Mouse (Mus musculus) liver, embryonic 11.5 days (tissue): ENCODE results near the gene Eya2. TPM values are rescaled to one million over a fixed set of nuclear protein-coding genes. Genes with fewer than 3 reads are reported as not detected.

Experiments used
- ATAC-seq: fragments of 200-750 bp; cut with Nextera tagmentation; replicated peaks from 2 replicates; pipeline ENCODE4 v1.8.0; 2017; ENCODE audit warnings: moderate number of reproducible peaks, mild to moderate bottlenecking, moderate TSS enrichment, moderate library complexity; ENCODE audit not compliant: low FRiP score
- DNase-seq: peaks from one replicate; pipeline ENCODE4 v3.0.0-alpha.2; 2017; ENCODE audit warnings: low spot score
- H3K27ac ChIP-seq: fragments of 300-500 bp; sonication (generic); 2 replicates; pipeline ENCODE4 v1.5.1; 2014; ENCODE audit warnings: mild to moderate bottlenecking, low read depth, low read length, control low read depth
- H3K27me3 ChIP-seq: fragments of 300-500 bp; sonication (generic); replicated peaks from 2 replicates; pipeline ENCODE4 v1.6.1; 2014; ENCODE audit warnings: low read length, mixed read lengths; ENCODE audit not compliant: control insufficient read depth, insufficient read depth
- H3K36me3 ChIP-seq: fragments of 300-500 bp; sonication (generic); 2 replicates; pipeline ENCODE4 v1.6.1; 2014; ENCODE audit warnings: mild to moderate bottlenecking, low read length, moderate library complexity, mixed read lengths; ENCODE audit not compliant: control insufficient read depth, insufficient read depth
- H3K4me1 ChIP-seq: fragments of 300-500 bp; sonication (generic); replicated peaks from 2 replicates; pipeline ENCODE4 v1.6.1; 2014; ENCODE audit warnings: low read length, mixed read lengths; ENCODE audit not compliant: control insufficient read depth, insufficient read depth
- H3K4me2 ChIP-seq: fragments of 300-500 bp; sonication (generic); 2 replicates; pipeline ENCODE4 v1.6.1; 2014; ENCODE audit warnings: mild to moderate bottlenecking, control low read depth, moderate library complexity
- H3K4me3 ChIP-seq: fragments of 300-500 bp; sonication (generic); 2 replicates; pipeline ENCODE4 v1.5.1; 2014; ENCODE audit warnings: low read depth, low read length, control low read depth
- H3K9ac ChIP-seq: fragments of 300-500 bp; sonication (generic); 2 replicates; pipeline ENCODE4 v1.6.1; 2014; ENCODE audit warnings: low read depth, low read length, control low read depth
- H3K9me3 ChIP-seq: fragments of 300-500 bp; sonication (generic); 2 replicates; pipeline ENCODE4 v1.6.1; 2016; ENCODE audit warnings: low read length, inconsistent platforms, mixed read lengths; ENCODE audit not compliant: control insufficient read depth
- WGBS: fragments of 180-500 bp; shearing (Covaris S2); extraction: QIAGEN DNeasy Blood & Tissue Kit; methylation state at CpG from one replicate; pipeline ENCODE4 v1.1.7; 2014; 5-methylcytosine and 5-hydroxymethylcytosine counted together
- polyA plus RNA-seq: library from polyadenylated mRNA; unstranded; fragments of >200 nt; fragmentation: Nextera tagmentation; extraction: Ambion mirVana; gene quantifications from 2 replicates; pipeline ENCODE4 v1.2.1, GENCODE M21; 2014

The Eya2 gene
- polyA plus RNA-seq, 1 experiment from 2014 or later, result 1.2 TPM

DNA sequence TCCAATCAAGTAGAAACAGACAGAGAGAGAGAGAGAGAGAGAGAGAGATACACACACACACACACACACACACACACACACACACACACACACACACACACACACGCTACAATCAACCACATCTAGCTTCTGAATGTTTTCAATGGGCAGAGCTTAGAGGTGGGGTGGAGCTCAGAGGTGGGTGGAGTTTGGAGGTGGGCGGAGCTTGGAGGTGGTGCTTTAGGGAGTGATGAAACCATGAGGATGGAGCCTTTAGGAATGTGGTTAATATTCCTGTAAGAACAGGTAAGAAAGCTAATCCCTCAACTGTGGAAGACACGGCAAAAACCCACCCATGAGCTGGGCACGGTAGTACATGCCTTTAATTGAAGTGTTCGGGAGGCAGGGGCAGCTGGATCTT lies 127.1 kb downstream of the Eya2 start:
- no peaks in the 10 kb centered on the region for H3K4me1 ChIP-seq
- H3K36me3 ChIP-seq, result no peaks in the 10 kb centered on the region
- H3K27ac ChIP-seq, result no peak overlapping the region
- DNase-seq (no peak), ATAC-seq (no peak)
- WGBS, result 78% methylated on average over 5 of the region's 5 CpGs
- H3K9ac ChIP-seq, result no peak overlapping the region
- H3K4me3 ChIP-seq, result no peak overlapping the region
- no peaks in the 10 kb centered on the region for H3K9me3 ChIP-seq
- H3K4me2 ChIP-seq, result no peak overlapping the region
- H3K27me3 ChIP-seq, result no peaks in the 10 kb centered on the region

- H3K27ac ChIP-seq, result no peak overlapping the region
- H3K36me3 ChIP-seq, result no peaks in the 10 kb centered on the region
- H3K4me2 ChIP-seq, result no peak overlapping the region
- H3K9ac ChIP-seq, result no peak overlapping the region
- WGBS, result 76% methylated on average over 18 of the region's 18 CpGs
- H3K9me3 ChIP-seq, result no peaks in the 10 kb centered on the region
- ATAC-seq (no peak), DNase-seq (no peak)
- H3K4me1 ChIP-seq, result no peaks in the 10 kb centered on the region
- no peaks in the 10 kb centered on the region for H3K27me3 ChIP-seq
- H3K4me3 ChIP-seq, result no peak overlapping the region
Observed at GRCm38 (mm10) chr2:165732552-165733238, 137.9 kb downstream of the Eya2 start.

- H3K4me1 ChIP-seq, result no peaks in the 10 kb centered on the region
- no peak overlapping the region for H3K4me3 ChIP-seq
- H3K9me3 ChIP-seq, result no peaks in the 10 kb centered on the region
- WGBS, result 74% methylated on average over 8 of the region's 8 CpGs
- no peak for DNase-seq
- H3K27ac ChIP-seq, result no peak overlapping the region
- no peaks in the 10 kb centered on the region for H3K36me3 ChIP-seq
- no peak for ATAC-seq
- H3K27me3 ChIP-seq, result no peaks in the 10 kb centered on the region
- no peak overlapping the region for H3K4me2 ChIP-seq
- no peak overlapping the region for H3K9ac ChIP-seq
Observed at GRCm38 (mm10) chr2:165733701-165734100, 138.9 kb downstream of the Eya2 start.

DNA sequence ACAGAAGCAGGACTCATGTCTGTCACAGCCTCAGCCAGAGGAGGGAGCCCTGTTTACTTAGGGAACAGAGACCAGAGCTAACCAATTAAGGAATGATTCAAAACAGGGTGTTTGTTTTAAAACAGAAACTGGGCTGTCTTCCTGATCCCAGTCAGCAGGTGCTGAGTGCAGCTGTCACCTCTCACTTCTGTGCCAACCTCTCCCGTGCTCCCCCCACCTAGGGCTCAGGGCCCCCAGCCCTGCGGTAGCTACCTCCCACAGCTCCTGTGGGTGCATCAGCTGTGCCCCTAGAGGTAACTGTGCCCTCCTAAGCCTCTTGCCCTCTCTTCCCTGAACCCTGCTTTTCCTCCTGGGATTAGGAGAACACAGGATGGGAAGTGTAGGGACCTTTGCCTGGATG lies 141.5 kb downstream of the Eya2 start:
- Histone ChIP-seq H3K4me2 (no peak overlapping the region), H3K27ac (no peak overlapping the region), H3K9ac (no peak overlapping the region), H3K36me3 (no peaks in the 10 kb centered on the region), H3K4me3 (no peak overlapping the region), H3K9me3 (no peaks in the 10 kb centered on the region), H3K4me1 (no peaks in the 10 kb centered on the region), H3K27me3 (no peaks in the 10 kb centered on the region)
- 76% methylated on average over 2 of the region's 2 CpGs for WGBS
- no peak for DNase-seq
- ATAC-seq, result no peak

GRCm38 (mm10) chr2:165740381-165740780 lies 145.5 kb downstream of the Eya2 start:
- no peak overlapping the region for H3K27ac ChIP-seq
- H3K4me3 ChIP-seq, result no peak overlapping the region
- H3K9me3 ChIP-seq, result no peaks in the 10 kb centered on the region
- no peak for ATAC-seq
- 0 out of 2 replicates have a peak, but pooled peaks cover 3% of the 10 kb centered on the region for H3K27me3 ChIP-seq
- no peaks in the 10 kb centered on the region for H3K4me1 ChIP-seq
- WGBS, result 49% methylated on average over 5 of the region's 5 CpGs
- DNase-seq, result no peak
- no peaks in the 10 kb centered on the region for H3K36me3 ChIP-seq
- no peak overlapping the region for H3K4me2 ChIP-seq
- no peak overlapping the region for H3K9ac ChIP-seq

GRCm38 (mm10) chr2:165740982-165741381 lies 146.2 kb downstream of the Eya2 start:
- ATAC-seq (no peak), DNase-seq (no peak)
- H3K36me3 ChIP-seq, result no peaks in the 10 kb centered on the region
- H3K4me3 ChIP-seq, result no peak overlapping the region
- H3K9me3 ChIP-seq, result no peaks in the 10 kb centered on the region
- H3K4me1 ChIP-seq, result no peaks in the 10 kb centered on the region
- H3K9ac ChIP-seq, result no peak overlapping the region
- no peak overlapping the region for H3K27ac ChIP-seq
- 0 out of 2 replicates have a peak, but pooled peaks cover 3% of the 10 kb centered on the region for H3K27me3 ChIP-seq
- WGBS, result 35% methylated on average over 9 of the region's 9 CpGs
- H3K4me2 ChIP-seq, result no peak overlapping the region

GRCm38 (mm10) chr2:165741526-165742050 lies 146.8 kb downstream of the Eya2 start:
- no peak for DNase-seq
- H3K4me3 ChIP-seq, result no peak overlapping the region
- H3K27ac ChIP-seq, result no peak overlapping the region
- 42% methylated on average over 11 of the region's 11 CpGs for WGBS
- no peaks in the 10 kb centered on the region for H3K4me1 ChIP-seq
- H3K9ac ChIP-seq, result no peak overlapping the region
- no peak for ATAC-seq
- no peaks in the 10 kb centered on the region for H3K36me3 ChIP-seq
- H3K9me3 ChIP-seq, result no peaks in the 10 kb centered on the region
- 0 out of 2 replicates have a peak, but pooled peaks cover 3% of the 10 kb centered on the region for H3K27me3 ChIP-seq
- no peak overlapping the region for H3K4me2 ChIP-seq

DNA sequence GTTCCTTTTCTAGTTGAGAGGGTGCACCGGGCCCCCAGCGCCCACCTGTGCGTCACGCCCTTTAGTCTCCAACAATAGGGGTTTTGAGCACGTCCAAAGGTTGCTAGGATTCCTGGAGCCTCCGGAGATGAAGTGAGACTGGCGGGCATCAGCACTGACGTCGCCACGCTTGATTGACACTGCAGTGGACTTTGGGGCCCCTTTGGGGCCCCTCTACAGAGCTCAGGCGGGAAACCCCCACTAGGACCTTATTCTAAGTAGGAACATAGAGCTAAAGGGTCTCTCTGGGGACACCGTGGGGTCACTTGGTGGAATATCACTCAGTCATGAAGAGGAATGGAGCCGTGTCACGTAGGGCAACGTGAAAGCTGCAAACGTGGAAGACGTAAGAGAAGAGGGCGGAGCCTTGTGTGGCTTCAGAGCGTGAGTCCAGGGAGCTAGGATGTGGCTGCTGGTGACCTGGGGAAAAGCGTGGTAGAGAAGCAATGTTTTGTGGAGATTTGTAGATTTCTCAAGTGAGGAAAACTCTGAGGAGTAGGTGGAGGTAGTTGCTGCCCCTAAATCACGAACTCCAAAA lies 147.5 kb downstream of the Eya2 start:
- Histone ChIP-seq H3K36me3 (no peaks in the 10 kb centered on the region), H3K4me2 (no peak overlapping the region), H3K4me3 (no peak overlapping the region), H3K4me1 (no peaks in the 10 kb centered on the region), H3K9ac (no peak overlapping the region), H3K27ac (no peak overlapping the region), H3K9me3 (no peaks in the 10 kb centered on the region), H3K27me3 (0 out of 2 replicates have a peak, but pooled peaks cover 3% of the 10 kb centered on the region)
- DNase-seq (no peak), ATAC-seq (no peak)
- WGBS, result 31% methylated on average over 21 of the region's 21 CpGs
